Mouse (Mus musculus) thymus, adult 18-20 months (tissue): ENCODE data around the gene Slc25a34.

Experiments used
- DNase-seq, 2 experiments: peaks; one replicate each; pipeline ENCODE4 v3.0.0; 2022; ENCODE audit warnings: mixed read lengths in 2 of 2

The Slc25a34 gene

GRCm38 (mm10) chr4:141643118-141643855 is 19.7 kb upstream of the Slc25a34 start:
- no peak for DNase-seq

- no peak for DNase-seq
Observed at GRCm38 (mm10) chr4:141641961-141642811, 18.6 kb upstream of the Slc25a34 start.

GRCm38 (mm10) chr4:141641353-141641771 is 17.7 kb upstream of the Slc25a34 start:
- DNase-seq: no peak

- no peak for DNase-seq
Observed at GRCm38 (mm10) chr4:141639474-141639873, 15.9 kb upstream of the Slc25a34 start.

GRCm38 (mm10) chr4:141636693-141637092 is 13.1 kb upstream of the Slc25a34 start:
- no peak for DNase-seq

- DNase-seq: no peak
Observed at GRCm38 (mm10) chr4:141635991-141636390, 12.4 kb upstream of the Slc25a34 start.

GRCm38 (mm10) chr4:141632111-141632873 is 8.7 kb upstream of the Slc25a34 start:
- DNase-seq: no peak

GRCm38 (mm10) chr4:141631250-141631649 is 7.6 kb upstream of the Slc25a34 start:
- no peak for DNase-seq

- DNase-seq: no peak
Observed at GRCm38 (mm10) chr4:141630021-141630420, 6.4 kb upstream of the Slc25a34 start.

- DNase-seq: no peak
Observed at GRCm38 (mm10) chr4:141628661-141629060, 5.0 kb upstream of the Slc25a34 start.

- DNase-seq: no peak
Observed at GRCm38 (mm10) chr4:141627502-141627901, 3.9 kb upstream of the Slc25a34 start.

GRCm38 (mm10) chr4:141625774-141626550 is 2.3 kb upstream of the Slc25a34 start:
- no peak for DNase-seq

GRCm38 (mm10) chr4:141624983-141625773 is 1.6 kb upstream of the Slc25a34 start:
- DNase-seq: no peak

GRCm38 (mm10) chr4:141624134-141624533 is 513 bp upstream of the Slc25a34 start:
- no peak for DNase-seq

GRCm38 (mm10) chr4:141623037-141623436 is 584 bp downstream of the Slc25a34 start:
- DNase-seq: no peak

- no peak for DNase-seq
Observed at GRCm38 (mm10) chr4:141622580-141622979, 1.0 kb downstream of the Slc25a34 start.

GRCm38 (mm10) chr4:141622091-141622490 is 1.5 kb downstream of the Slc25a34 start:
- no peak for DNase-seq

- no peak for DNase-seq
Observed at GRCm38 (mm10) chr4:141621297-141621696, 2.3 kb downstream of the Slc25a34 start.

GRCm38 (mm10) chr4:141619299-141619883 is 4.2 kb downstream of the Slc25a34 start:
- DNase-seq: no peak

- no peak for DNase-seq
Observed at GRCm38 (mm10) chr4:141618565-141619243, 4.9 kb downstream of the Slc25a34 start, which contains the start of gene Tmem82. Gene Tmem82 (minus strand): TSS chr4:141618633.
